Comparison of ENCODE assay signal across 17 mouse cellular contexts in the genomic region with DNA sequence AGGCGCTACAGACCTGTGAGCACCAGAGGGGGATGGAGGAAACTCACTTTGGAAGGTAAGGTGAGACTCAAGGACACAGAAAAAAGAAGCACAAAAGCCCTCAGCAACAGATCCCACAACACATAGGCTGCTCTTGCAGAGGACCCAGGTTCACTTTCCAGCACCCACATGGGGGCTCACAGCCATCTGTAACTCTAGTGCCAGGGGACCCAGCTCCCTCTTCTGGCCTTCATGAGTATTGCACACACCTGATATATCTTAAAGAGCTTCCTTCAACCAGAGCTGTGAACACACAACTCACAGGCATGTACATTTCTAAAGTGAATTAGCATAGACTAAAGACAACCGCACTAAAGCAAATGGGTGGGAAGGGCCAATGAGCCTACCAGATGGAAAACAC. TPM values are rescaled to one million over a fixed set of nuclear protein-coding genes. Genes with fewer than 3 reads are reported as not detected.
DNase-seq lines count a peak whose midpoint lies in the region; ATAC-seq and TF ChIP-seq lines count a peak whose summit lies in the region.
"Had no signal": no experiment of that assay in that cellular context is flagged by ENCODE, and none has a peak within 500 bp of the region (broad histone marks: within the 10 kb centered on the region; RNA-seq: fewer than 3 reads in every experiment).

No protein-coding gene starts in this region.

- DNase-seq in kidney, adult 2 months, result no peak
- no peak for DNase-seq in testis, postnatal 14 days (ENCODE audit: low spot score)
- peak; percentile 61 for DNase-seq in ES-E14 (ENCODE audit: low read depth, low spot score)
- peak; percentile 11 for DNase-seq in splenic B cell, adult 2 months (ENCODE audit: low read depth, low spot score)
- DNase-seq in adipocyte (ENCODE audit: low spot score), result no peak
- DNase-seq: adrenal gland, postnatal 10 days; gastrocnemius, postnatal 14 days; kidney, postnatal 25 days; lung, postnatal 36 days; midbrain, embryonic 14.5 days had no signal

- peaks cover 5% of the 10 kb centered on the region; the same call in 1 of the 2 replicates for H3K9me3 ChIP-seq in kidney, embryonic 14.5 days (ENCODE audit: control insufficient read depth, low read length)
- no peaks in the 10 kb centered on the region for H3K9me3 ChIP-seq in ES-E14 (ENCODE audit: control insufficient read depth, insufficient read depth, low read depth, low read length)
- H3K9me3 ChIP-seq: hindbrain, embryonic 15.5 days; neural tube, embryonic 12.5 days had no signal

- no peak overlapping the region for H3K4me3 ChIP-seq in kidney, adult 2 months (ENCODE audit: insufficient read depth, low read depth, low read length)
- no peak overlapping the region for H3K4me3 ChIP-seq in kidney, embryonic 14.5 days (ENCODE audit: low read length)
- no peak overlapping the region for H3K4me3 ChIP-seq in testis, adult 2 months (ENCODE audit: control insufficient read depth, low read depth, low read length)
- H3K4me3 ChIP-seq in ES-E14 (ENCODE audit: insufficient read depth in 1 of 2, low read depth in 1 of 2, low read length in 2 of 2, poor library complexity in 1 of 2, severe bottlenecking in 1 of 2), result no peak overlapping the region
- H3K4me3 ChIP-seq: heart, embryonic 15.5 days; hindbrain, embryonic 15.5 days; neural tube, embryonic 12.5 days had no signal

- no peak overlapping the region for H3K27ac ChIP-seq in kidney, adult 2 months (ENCODE audit: insufficient read depth, low read depth, low read length)
- no peak overlapping the region for H3K27ac ChIP-seq in kidney, embryonic 14.5 days (ENCODE audit: low read depth, low read length)
- no peak overlapping the region for H3K27ac ChIP-seq in testis, adult 2 months (ENCODE audit: control insufficient read depth, insufficient read depth, low read depth, low read length)
- H3K27ac ChIP-seq in ES-E14 (ENCODE audit: insufficient read depth, low read depth, low read length, poor library complexity, severe bottlenecking), result no peak overlapping the region
- H3K27ac ChIP-seq: heart, embryonic 15.5 days; hindbrain, embryonic 15.5 days; neural tube, embryonic 12.5 days had no signal

- TF ChIP-seq CTCF in kidney, adult 2 months (conservative IDR thresholded peaks at IDR 0.05; ENCODE audit: insufficient read depth, insufficient read length, low read depth, low read length), result 0 out of 2 replicates have a peak, but pooled peaks have one; percentile 14
- peak; percentile 37; the same call in 1 of the 2 replicates for TF ChIP-seq CTCF in testis, adult 2 months (IDR thresholded peaks at IDR 0.05; ENCODE audit: control insufficient read depth, insufficient read depth, insufficient replicate concordance, low read depth, low read length)

- H3K4me2 ChIP-seq in kidney, embryonic 14.5 days (replicated peaks; ENCODE audit: low read depth, low read length), result no peak overlapping the region
- H3K4me2 ChIP-seq: heart, embryonic 15.5 days; hindbrain, embryonic 15.5 days; neural tube, embryonic 12.5 days had no signal

- TF ChIP-seq POLR2A in kidney, adult 2 months (IDR thresholded peaks at IDR 0.05; ENCODE audit: low read depth, low read length), result no peak
- no peak for TF ChIP-seq POLR2A in testis, adult 2 months (IDR thresholded peaks at IDR 0.05; ENCODE audit: control insufficient read depth, low read depth, low read length)

- WGBS in kidney, adult 2 months, result 97% methylated on average over 2 of the region's 2 CpGs
- 85% methylated on average over 2 of the region's 2 CpGs for WGBS in kidney, embryonic 14.5 days

- in situ Hi-C loops in ES-E14 (cut with MboI; ENCODE audit: low sequenced_read_pairs in 2 of 2, unreplicated experiment in 2 of 2), result no loop called here

- H3K4me1 ChIP-seq in kidney, adult 2 months (ENCODE audit: control insufficient read depth, insufficient read depth, low read length), result no peaks in the 10 kb centered on the region
- no peaks in the 10 kb centered on the region for H3K4me1 ChIP-seq in kidney, embryonic 14.5 days (ENCODE audit: control insufficient read depth, insufficient read depth, low read length)
- H3K4me1 ChIP-seq in testis, adult 2 months (ENCODE audit: control insufficient read depth, insufficient read depth, low read length), result no peaks in the 10 kb centered on the region
- H3K4me1 ChIP-seq in ES-E14 (ENCODE audit: control insufficient read depth in 2 of 2, insufficient read depth in 2 of 2, low read length in 2 of 2, poor library complexity in 1 of 2), result no peaks in the 10 kb centered on the region
- H3K4me1 ChIP-seq: hindbrain, embryonic 15.5 days; neural tube, embryonic 12.5 days had no signal

- H3K27me3 ChIP-seq in kidney, adult 2 months (replicated peaks; ENCODE audit: control insufficient read depth, insufficient read depth, low read length), result no peaks in the 10 kb centered on the region
- no peaks in the 10 kb centered on the region for H3K27me3 ChIP-seq in kidney, embryonic 14.5 days (ENCODE audit: control insufficient read depth, insufficient read depth, low read length)
- H3K27me3 ChIP-seq in testis, adult 2 months (ENCODE audit: control insufficient read depth, insufficient read depth, low read length), result no peaks in the 10 kb centered on the region
- H3K27me3 ChIP-seq in splenic B cell, adult 2 months (ENCODE audit: control insufficient read depth, insufficient read depth, low read length, poor library complexity, severe bottlenecking), result no peaks in the 10 kb centered on the region
- H3K27me3 ChIP-seq: hindbrain, embryonic 15.5 days; neural tube, embryonic 12.5 days had no signal

- no peak for ATAC-seq in kidney, embryonic 14.5 days (ENCODE audit: low FRiP score, low TSS enrichment)
- ATAC-seq: forebrain, embryonic 16.5 days had no signal

- H3K36me3 ChIP-seq in kidney, adult 2 months (ENCODE audit: control insufficient read depth, insufficient read depth, low read length), result no peaks in the 10 kb centered on the region
- H3K36me3 ChIP-seq in kidney, embryonic 14.5 days (ENCODE audit: control insufficient read depth, insufficient read depth, low read length), result no peaks in the 10 kb centered on the region
- H3K36me3 ChIP-seq in testis, adult 2 months (ENCODE audit: control insufficient read depth, insufficient read depth, low read length), result no peaks in the 10 kb centered on the region
- H3K36me3 ChIP-seq in ES-E14 (ENCODE audit: control insufficient read depth, insufficient read depth, low read length, poor library complexity, severe bottlenecking), result no peaks in the 10 kb centered on the region
- H3K36me3 ChIP-seq in splenic B cell, adult 2 months (ENCODE audit: control insufficient read depth, insufficient read depth, low read length, poor library complexity, severe bottlenecking), result no peaks in the 10 kb centered on the region
- H3K36me3 ChIP-seq: heart, embryonic 15.5 days; hindbrain, embryonic 15.5 days; neural tube, embryonic 12.5 days had no signal

- no peak overlapping the region for H3K9ac ChIP-seq in kidney, embryonic 14.5 days (ENCODE audit: low read depth, low read length)
- H3K9ac ChIP-seq in ES-E14 (ENCODE audit: insufficient read depth, low read depth, low read length, poor library complexity, severe bottlenecking), result no peak overlapping the region
- H3K9ac ChIP-seq: heart, embryonic 15.5 days; hindbrain, embryonic 15.5 days; neural tube, embryonic 12.5 days had no signal

TF ChIP-seq in ES-E14, 5 proteins besides CTCF, POLR2A, EP300 and RAD21:
- TF ChIP-seq CHD2 (IDR thresholded peaks at IDR 0.05; ENCODE audit: low read depth, low read length), result no peak
- 0 out of 2 replicates have a peak, but pooled peaks have one; percentile 23 for TF ChIP-seq ZC3H11A (IDR thresholded peaks at IDR 0.05; ENCODE audit: borderline replicate concordance, low read depth, low read length)

RNA-seq across cellular contexts. Expression of gene Gm13889, which starts 12.9 kb away (rescaled TPM):
- polyA plus RNA-seq in kidney, adult 2 months (2012; rRNA removed), result 12.2 and 14.9 TPM in 2 replicates
- 12.0 and 12.4 TPM in 2 replicates for polyA plus RNA-seq in kidney, embryonic 14.5 days (2014; fragmentation: Nextera tagmentation; extraction: Ambion mirVana)
- 7.6 and 8.3 TPM in 2 replicates for polyA plus RNA-seq in testis, adult 2 months (2012; rRNA removed)
- 1.0 and 1.5 TPM in 2 replicates for total RNA-seq in ES-E14 (2012; rRNA removed)

RNA-seq across cellular contexts. Expression of gene Gm27027, which starts 52.1 kb away (rescaled TPM):
- not detected in 2 replicates for polyA plus RNA-seq in kidney, adult 2 months (2012; rRNA removed)
- not detected in 2 replicates for polyA plus RNA-seq in kidney, embryonic 14.5 days (2014; fragmentation: Nextera tagmentation; extraction: Ambion mirVana)
- not detected in 2 replicates for polyA plus RNA-seq in testis, adult 2 months (2012; rRNA removed)
- total RNA-seq in ES-E14 (2012; rRNA removed), result not detected in 2 replicates
- total RNA-seq: adrenal gland, postnatal 10 days had no signal
- polyA plus RNA-seq: forebrain, embryonic 16.5 days; heart, embryonic 15.5 days; hindbrain, embryonic 15.5 days; midbrain, embryonic 14.5 days; neural tube, embryonic 12.5 days; stomach, embryonic 16.5 days had no signal

Comparison
In these comparisons a context has a peak if more than half of its experiments do, and no peak if none do; other contexts are left out.
1. DNase-seq: peak in ES-E14 (single experiment) and splenic B cell, adult 2 months (single experiment); none in kidney, adult 2 months (single experiment), testis, postnatal 14 days (single experiment) and adipocyte (single experiment).